Mouse (Mus musculus): ENCODE results near the gene D10Jhu81e.
A peak's percentile ranks its signal among the peaks of the same experiment; 100 is the strongest.

The D10Jhu81e gene

DNA sequence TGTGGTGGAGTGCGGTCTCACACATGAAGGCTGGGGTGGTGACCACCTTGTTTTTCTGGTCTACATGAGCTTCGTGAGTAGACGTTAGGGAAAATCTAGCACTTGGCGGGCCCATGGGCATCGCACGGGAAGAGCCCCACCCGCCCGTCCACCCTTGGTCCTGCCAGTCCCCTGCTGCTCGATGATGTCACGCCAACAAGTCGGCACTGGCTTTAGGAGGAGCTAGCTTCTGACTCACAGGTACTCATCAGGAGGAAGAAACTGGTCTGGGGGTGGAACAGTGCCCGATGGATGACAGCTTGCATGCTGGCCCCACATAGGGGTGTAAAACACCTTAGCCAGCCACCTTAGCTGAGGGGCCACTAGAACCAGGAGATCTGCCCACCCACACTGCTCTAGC is 6.9 kb downstream of the D10Jhu81e start:
- no peak for DNase-seq

DNA sequence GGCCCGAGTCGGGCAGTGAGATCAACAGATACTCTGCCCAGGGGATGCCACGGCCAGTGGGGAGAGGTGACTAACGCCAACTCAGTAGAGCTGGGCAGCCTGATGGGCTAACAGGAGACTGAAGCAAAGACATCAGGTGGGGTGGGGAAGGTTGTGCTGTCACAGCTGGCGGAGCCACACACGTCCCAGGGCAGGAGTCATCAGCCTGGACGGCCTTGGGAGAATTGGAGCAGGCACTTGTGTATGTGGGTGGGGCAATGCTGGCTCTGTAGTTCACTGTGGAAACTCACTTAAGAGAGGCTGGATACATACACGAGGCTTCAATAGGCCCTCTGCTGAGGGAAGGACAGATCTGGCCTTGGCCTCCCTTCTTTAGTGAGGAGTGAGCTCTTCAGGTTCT is 8.5 kb downstream of the D10Jhu81e start:
- no peak for DNase-seq

DNA sequence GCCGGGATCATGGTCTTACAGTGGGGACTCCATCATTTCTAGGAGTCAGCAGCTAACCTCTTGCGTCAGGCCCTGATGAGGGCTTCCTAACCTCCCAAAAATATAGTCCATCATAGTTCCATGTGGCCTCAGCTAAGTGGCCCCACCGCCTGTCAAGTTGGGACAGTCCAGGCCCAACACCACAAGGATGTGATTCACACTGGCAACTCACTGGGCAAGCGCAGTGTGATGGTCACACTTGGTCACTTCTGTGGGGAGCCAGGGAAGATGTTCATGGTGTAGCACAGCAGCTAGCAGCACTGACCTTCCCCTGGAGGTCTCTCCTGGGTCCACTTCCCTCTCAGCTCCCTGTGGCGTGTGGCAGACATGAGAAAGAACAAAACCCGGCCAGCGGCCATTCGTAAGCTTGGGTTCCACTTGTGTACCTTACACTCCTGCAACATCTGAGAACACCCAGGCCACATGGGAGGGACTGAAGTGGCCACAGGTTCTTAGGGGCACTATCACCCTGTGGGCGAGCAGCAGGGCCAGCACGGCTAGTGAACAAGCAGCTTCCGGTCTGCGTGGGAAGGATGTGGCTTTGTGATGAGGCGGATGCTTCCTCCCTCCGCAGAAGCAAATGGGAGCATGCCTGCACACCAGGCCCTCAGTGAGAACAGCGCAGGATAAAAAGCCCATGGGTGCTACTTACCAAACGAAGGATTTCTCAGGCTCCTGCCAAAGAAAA is 9.1 kb downstream of the D10Jhu81e start:
- no peak for DNase-seq

DNA sequence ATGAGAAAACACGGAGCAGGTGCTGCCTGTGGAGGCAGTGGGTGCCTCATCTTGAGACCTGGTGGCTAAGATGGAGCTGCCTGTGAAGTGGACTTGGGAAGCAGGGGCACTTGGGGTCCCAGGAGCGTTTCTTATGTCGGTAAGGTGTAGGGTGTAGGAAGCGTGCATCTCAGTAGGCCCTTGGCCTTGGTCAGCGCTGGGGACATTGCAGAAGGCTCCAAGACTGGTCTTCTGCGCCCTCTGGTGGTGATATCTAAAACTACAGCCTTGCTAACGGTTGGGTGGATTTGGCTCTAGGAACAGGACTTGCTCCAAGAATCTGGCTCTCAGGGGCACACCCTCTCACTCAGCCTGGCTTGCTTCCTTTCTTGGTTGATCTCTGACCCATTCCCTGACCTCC is 9.7 kb downstream of the D10Jhu81e start:
- peak; percentile 89 to 92 for DNase-seq

DNA sequence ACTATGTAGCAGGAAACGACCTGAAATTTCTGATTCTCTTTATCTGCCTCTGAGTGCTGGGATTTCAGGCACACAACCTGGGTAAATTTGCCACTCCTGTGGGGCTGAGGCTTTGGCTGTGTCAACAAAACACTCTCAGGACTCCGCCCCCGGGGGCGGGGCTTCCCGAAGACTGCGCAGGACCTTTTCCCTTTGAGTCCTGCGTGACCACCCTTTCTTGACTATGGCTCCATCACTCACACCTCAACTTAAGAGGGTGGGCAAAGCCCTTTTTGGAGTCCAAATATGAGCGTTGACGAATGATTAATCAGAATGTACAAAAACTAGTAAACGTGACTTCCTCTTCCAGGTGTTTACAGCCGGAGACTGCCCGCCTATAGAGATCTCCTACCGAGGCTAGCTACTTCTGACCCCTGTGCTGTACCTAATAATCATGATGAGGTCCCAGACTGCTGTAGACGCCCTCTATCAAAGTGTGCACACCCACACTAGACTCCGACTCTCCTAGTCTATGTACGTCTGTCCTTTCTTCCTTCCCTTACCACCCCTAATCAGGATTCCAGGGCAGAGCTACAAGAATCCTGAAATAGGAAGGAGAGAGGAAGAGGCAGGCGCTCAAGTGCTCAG is 10.2 kb downstream of the D10Jhu81e start:
- peak; percentile 82 to 84 for DNase-seq

DNA sequence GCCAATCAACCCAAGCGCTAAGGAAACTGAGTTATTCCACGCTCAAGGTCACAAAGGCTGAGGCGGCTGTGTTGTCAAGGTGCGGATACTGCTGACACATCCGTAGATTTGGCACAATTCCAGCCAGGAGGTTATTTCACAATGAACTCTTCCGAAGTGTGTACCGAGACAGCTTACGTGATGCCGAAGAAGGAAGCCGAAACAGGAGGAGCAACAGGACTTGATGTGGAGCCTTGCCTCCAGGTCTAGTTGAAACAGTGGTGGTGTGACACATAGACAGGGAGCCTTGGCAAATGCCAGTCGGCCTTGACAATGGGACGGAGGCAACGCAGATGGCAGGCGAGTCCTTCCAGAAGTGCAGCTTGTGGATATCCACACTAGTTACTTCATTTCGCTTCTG is 11.5 kb downstream of the D10Jhu81e start:
- DNase-seq: peak; percentile 44 to 62

DNA sequence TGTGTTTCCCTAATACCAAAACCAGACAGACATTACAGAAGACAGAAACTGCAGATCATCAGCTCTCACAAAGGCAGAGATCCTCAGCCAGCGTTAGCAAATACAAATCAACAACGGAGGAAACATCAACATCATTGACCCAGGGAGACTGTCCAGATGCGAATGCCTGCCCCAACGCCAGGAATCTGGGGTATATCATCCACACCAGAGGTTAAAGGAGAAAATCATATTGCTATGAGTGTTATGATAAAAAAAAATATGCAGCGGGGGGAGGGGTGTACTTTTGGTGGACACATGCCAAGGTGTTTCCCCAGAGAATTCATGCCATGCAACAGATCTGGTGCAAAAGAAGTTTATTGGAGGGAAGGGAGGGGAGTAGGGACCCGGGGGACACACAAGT is 12.7 kb downstream of the D10Jhu81e start:
- no peak for DNase-seq

DNA sequence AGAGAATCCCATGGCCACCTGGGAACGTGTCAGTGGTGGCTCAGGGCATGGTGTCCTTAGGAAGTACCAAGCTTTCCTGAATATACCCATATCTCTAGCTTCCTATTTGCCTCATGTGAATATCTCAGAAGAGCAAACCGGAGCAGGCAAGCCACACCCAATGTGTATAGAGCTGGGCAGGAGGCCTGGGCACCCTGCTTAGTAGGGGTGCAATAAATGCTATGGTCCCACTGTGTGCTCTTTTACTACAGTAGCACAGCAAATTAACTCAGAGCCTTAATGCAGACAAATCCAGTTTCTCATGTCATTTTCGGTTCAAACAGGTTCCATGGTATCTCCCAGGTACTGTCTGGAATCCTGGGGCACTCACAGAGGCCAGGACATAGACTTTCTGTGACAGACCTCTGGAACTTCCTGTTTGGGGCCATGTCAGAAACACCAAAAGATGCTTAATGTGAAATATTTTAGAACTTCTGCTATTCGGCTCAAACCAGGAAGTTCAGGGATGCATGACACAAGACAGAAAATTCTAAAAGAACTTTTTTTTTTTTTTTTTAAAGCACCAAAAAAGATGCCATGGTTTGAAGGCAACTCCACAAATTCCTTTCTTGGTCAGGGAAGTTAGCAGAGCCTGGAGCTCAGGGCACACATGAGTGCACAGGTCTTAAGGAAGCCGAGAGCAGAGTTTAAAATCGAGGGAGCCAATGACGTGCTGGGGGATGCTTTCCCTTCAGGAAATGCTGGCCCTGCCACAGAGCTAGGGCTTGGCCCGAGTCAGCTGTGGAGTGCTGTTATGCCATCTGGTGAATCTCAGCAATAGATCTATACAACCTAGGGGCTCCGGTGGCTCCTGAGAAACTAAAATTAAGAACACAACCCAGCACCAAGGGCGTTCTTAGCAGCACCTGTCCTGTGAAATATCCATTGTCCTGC is 20.5 kb downstream of the D10Jhu81e start:
- no peak for DNase-seq

DNA sequence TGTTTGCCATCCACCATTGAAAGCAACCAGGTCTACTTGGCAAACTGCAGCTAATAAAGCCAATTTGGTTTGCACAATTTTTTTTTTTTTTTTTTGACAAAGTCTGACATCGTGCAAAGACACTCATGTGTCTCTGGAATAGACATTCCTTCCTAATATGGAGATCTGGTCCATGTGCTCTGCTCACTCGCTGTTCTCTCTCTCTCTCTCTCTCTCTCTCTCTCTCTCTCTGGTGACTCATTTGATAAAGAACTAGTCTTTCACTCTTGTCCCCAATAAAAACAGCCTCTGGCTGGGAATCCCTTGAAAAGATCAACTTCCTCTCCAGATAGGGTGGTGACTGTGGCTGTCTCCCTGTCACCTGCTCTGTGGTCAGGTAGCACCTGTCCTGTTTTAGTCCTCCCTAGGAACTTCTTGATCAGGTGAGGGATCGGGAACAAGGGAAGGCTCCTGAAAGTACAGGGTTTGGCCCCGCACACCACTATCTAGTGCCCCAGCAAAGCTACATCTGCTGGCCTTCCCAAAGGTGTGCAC is 21.6 kb downstream of the D10Jhu81e start:
- DNase-seq: no peak

DNA sequence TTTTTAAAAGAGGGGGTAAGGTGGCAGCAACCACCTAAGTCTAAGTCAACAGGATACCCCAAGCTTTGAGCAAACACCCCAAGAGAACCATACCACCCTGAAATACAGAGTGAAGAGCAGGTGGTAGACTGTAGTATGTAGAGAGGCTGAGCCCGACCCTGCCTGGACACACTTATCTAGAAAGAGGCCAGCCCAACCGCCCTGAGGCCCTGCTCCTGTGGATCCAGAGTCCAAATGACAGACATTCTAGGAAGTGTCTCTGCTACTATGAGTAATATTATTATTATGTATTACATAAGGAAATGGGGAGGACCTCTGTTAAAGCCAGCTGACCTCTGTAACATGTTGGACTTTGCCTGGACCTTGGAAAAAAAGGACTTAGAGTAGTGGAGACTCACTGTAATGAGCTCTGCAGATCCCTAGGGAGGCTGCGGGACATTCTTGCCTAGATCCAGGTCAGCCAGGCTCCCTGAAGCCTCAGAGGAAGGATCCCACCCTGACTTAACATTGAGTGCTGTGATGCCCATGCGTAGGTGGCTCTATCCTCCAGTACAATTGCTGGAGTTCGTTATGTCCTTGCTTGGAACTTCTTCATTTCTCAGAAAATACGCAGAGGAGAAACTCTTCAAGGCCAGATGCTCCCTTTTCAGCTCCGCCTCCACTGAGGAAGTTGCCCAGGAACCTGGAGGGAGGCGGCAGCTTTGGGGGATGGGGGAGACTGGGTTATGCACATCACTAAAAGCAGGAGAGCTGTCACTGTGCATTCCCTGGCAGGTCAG is 25.7 kb downstream of the D10Jhu81e start:
- peak; percentile 50 to 77 for DNase-seq

DNA sequence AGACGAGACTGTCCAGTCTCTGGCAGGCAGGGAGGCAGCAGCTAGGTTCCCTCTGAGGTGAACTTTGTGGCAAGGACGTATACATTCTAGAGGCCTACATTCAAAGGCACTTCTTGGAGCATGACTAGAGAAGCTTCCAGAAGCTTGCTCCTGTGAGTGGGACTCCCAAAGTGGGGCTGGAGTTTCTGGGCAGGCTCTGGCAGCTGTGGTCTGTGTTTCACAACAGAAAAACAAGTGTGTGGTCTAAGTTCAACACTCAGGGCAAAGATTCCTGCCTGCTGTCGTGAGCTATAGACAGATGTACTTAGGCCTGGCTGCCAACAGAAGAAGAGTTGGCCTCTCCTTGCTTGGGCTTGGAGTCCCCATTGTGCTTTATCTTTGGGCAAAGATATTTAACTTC is 28.7 kb downstream of the D10Jhu81e start:
- DNase-seq: no peak

DNA sequence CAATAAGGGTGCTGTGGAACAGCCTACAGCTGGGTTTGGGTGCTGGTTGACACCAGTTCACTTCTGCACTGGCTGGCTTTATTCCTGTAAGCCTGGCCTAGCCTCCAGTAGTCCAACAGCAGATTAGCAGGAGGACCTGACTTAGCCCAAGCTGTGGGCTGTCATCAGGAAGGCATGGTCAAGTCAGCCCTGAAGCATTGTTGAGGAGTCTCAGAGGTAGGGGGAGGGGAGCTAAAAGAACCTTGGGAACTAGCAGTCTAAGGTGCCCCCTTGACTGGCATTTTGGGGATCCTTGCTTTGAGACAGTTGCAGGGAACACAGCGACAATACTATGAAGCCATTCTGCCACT is 29.4 kb downstream of the D10Jhu81e start:
- DNase-seq: no peak

DNA sequence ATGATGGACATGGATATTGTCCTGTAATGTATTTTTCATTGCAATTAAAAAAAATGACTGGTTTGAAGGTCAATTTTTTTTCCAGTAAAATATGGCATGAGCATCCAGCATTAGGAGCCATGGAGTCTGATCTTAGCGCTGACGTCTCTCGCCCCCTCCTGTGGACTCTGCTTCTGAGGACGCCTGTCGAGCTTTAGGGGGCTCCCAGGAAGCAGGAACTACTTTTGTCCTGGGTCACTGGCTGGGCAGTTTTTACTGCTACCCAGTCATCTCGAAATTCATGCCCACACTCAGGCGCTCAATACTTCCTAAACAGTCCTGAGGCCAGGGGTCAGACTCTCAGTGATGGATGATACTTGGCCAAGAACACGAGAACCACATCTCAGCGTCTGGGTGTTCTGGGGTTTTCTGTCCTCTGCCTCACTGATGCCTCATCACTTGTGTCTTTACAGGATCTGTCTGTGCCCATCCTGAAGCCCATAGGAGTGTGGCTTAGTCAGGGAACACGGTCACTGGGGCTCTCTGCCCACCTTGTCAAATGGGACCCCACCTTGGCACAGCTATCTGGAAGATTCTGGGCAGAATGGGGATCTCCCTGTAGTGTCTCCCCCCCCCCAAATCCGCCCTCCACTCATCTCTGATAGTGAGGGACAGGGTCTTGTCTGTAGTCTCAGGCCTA is 29.9 kb downstream of the D10Jhu81e start:
- no peak for DNase-seq

DNA sequence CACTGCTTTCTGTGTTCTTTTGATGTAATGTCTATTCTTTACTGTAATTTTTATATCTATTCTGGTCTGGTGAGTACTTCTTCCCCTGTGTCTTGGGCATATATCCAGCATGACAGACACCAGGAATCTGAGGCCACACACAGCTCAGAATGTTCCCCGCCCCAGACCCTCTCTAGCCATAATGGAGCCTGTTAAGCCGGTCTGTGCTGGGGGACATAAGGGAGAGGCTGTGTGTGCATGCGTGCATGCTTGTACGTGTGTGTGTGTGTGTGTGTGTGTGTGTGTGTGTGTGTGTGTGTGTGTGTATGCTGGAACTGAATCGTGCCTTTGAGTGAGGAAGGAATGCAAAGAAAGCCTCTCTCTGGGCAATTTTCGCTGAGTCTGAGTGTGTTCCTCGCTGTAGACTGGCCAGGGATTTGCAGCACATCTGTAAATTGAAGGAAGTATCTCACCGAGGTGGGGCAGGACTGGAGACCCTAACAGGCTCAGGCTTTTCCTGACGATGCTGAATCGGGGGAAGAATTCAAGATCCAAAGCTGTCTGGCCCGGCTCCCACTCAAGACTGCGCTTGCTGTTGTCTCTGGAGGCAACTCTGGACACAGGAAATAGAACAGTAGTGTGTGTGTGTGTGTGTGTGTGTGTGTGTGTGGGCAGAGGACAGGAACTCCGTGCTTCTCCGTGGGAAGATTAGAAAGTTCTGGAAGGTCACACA is 30.6 kb downstream of the D10Jhu81e start:
- peak in 1 of 2 experiments; percentile 54 for DNase-seq

DNA sequence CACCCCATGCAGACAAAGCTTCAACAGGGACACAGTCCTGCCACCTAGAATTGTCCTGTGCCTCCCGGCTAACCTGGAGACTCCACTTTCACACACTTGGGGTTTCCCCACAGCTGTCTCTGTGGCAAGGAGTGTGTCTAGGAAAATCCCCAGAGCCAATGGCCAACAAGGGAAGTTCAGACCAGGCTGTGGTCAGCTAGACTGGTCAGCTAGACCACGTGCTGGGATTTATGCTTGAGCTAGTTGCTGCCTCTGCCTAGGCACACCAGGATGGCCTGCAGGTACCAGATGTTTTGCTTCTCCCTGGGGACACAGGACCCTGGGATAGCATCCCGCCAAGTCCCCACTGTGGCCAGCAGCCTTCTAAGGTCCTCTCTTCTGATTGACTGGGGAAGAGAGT is 32.4 kb downstream of the D10Jhu81e start:
- no peak for DNase-seq

DNA sequence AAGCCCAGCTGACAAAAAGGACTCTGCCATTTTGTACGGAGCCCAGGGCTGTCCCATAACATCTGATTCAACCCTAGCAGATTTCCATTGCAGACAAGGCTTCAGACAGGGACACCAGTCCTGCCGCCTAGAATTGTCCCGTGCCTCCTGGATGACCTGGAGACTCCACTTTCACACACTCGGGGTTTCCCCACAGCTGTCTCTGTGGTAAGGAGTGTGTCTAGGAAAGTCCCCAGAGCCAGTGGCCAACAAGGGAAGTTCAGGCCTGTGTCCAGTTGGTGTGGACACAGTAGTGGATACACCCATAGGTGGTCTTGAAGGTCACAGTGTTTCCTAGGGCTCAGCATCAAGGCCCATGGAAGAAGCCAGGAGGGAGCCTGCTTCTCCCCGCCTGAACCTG is 33.6 kb downstream of the D10Jhu81e start:
- DNase-seq: no peak

DNA sequence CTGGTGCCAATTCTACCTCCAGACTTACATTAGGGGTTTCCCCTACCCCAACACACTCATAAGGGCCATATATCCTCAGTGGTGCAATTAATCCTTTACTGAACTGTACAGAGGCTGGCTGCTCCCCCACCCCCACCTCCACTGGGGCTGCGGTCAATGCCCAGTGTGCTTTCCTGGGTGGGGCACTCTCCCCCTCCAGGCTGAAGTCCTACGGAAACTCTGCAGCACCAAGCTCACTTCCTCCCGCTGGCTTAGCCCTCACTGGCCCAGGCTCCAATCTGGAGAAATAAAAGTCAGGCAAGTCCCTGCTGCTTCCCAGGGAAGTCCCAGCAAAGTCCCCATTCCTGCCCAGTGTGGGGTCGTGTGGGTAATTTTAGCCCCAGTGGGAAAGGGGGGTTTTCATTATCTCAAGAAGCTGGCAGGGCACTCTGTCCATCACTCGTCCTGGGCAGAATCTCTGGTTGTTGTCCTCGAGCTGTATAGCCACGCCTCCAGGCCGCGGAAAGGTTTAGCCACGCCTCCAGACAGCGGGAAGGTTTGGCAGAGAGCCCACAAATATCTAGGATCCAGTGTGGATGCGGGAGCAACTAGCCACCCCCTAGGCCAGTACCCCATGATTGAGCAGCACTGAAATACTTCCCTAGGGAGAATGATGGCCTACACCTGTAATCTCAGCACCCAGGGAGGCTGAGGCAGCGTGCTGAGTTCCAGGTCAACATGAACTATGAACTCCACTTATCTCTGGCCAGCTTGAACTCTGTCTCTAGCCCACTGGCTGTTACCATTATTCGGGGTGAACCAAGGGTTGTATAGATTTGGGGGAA is 34.4 kb downstream of the D10Jhu81e start:
- DNase-seq: peak in 1 of 2 experiments; percentile 48

DNA sequence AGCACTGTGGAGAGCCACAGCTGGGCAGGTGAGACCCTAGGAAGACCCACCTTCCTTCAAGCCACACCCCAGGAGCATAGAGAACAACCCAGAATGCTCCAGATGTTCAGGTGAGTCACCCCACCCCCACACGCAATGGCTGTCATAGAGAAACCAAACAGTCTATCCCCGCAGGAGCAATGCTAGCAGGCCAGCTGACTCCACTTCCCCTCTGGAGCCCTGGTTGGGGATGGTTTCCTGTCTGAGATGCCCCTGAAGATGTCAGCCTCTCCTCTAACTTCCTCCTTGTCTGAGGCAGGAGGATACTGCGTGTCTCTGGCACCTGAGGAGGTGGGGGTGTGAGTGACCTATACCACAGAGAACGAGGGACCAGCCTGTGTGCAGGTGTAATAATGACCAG is 35.2 kb downstream of the D10Jhu81e start:
- DNase-seq: no peak

DNA sequence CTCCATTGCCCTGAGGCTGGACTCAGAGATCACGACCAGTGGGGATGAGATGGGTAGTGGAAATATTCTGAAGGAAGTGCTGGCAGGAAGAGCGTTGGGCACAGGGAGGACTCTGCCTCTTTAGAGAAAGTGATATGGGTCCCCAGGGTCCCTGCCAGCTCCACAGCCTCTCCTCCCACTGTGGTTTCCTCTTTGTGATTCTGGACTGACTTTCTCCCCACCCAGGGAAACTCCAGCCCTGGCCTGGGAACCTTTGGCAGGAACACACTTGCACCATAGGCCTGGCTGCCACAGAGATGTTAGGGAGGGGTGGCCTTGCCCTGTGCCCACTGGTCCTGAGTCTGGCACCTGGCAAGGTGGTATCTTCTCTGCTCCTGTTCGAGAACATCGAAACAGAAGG is 39.6 kb downstream of the D10Jhu81e start:
- DNase-seq: no peak

DNA sequence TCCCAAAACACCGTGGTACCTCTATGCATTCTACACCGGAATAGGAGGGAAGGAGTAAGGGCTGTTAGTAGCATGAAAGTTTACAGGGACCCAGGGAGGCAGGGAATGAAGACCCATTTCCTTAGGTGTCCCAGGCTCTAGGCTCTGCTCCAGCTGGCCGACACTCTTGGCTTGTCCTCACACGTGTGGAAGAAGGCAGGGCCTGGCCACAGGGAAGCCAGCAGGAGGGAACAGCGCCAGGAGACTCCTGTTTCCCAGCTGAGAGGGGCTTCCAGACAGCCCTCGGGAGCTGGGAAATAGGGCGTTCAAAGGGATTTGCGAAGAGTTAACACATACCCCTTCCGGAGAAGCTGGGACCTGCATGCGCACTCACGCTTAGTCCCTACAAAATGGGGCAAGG is 40.2 kb downstream of the D10Jhu81e start:
- DNase-seq: no peak

DNA sequence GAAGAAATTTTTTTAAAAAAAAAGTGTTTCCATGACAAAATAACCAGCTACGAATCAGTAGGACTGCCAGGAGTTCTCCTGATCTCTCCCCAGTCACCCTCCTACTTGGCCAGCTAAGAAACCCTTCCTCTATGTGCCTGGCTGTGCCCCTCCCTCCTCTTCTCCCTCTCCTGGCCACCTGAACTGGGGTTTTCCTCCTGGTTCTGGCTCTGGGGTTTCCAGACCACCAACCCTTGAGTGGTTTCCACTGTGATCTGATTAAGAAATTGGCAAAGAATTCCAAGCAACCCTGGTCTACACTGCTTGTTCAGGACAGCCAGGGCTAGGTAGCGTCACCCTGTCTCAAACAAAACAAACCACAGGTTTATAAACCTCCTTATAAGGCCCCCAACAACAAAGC is 40.9 kb downstream of the D10Jhu81e start:
- no peak for DNase-seq

Data from kidney, adult 8-10 months (tissue).